Mouse (Mus musculus) thymus, adult 2 months (tissue): ENCODE data around the gene Dld.

Experiments used
- CTCF ChIP-seq: fragments of 200-500 bp; IDR thresholded peaks from 2 replicates; pipeline ENCODE4 v1.5.1; 2012; ENCODE audit warnings: mild to moderate bottlenecking, control low read depth, low read length, moderate library complexity, borderline replicate concordance; ENCODE audit not compliant: control insufficient read depth, poor library complexity, insufficient read depth; ENCODE audit errors: extremely low read depth
- POLR2A ChIP-seq: fragments of 200-500 bp; IDR thresholded peaks from 2 replicates; pipeline ENCODE4 v1.6.1; 2012; ENCODE audit warnings: mild to moderate bottlenecking, low read length, control low read depth, moderate library complexity; ENCODE audit not compliant: control insufficient read depth, poor library complexity, insufficient read depth; ENCODE audit errors: extremely low read depth

GRCm38 (mm10) chr12:31293361-31294142, 57.7 kb downstream of the Dld start:
- TF ChIP-seq CTCF (no peak), POLR2A (no peak)
